Mouse (Mus musculus) small intestine, adult 2 months (tissue): ENCODE results near the gene Nmur1. TPM values are rescaled to one million over a fixed set of nuclear protein-coding genes. Genes with fewer than 3 reads are reported as not detected.

Experiments
- H3K27ac ChIP-seq: fragments of 200-500 bp; 2 replicates; pipeline ENCODE4 v1.5.1; 2012; ENCODE audit warnings: low read depth, low read length, control low read depth, inconsistent platforms; ENCODE audit not compliant: insufficient read depth
- H3K27me3 ChIP-seq: fragments of 200-500 bp; 2 replicates; pipeline ENCODE4 v1.6.1; 2012; ENCODE audit warnings: mild to moderate bottlenecking, moderate library complexity, low read length, inconsistent platforms; ENCODE audit not compliant: control insufficient read depth, insufficient read depth
- H3K36me3 ChIP-seq: fragments of 200-500 bp; 2 replicates; pipeline ENCODE4 v1.6.1; 2012; ENCODE audit warnings: mild to moderate bottlenecking, low read length, control low read depth, inconsistent platforms; ENCODE audit not compliant: control insufficient read depth, insufficient read depth
- H3K4me1 ChIP-seq: fragments of 200-500 bp; 2 replicates; pipeline ENCODE4 v1.6.1; 2012; ENCODE audit warnings: low read length, inconsistent platforms, mixed read lengths; ENCODE audit not compliant: control insufficient read depth, insufficient read depth, insufficient read length
- H3K4me3 ChIP-seq: fragments of 200-500 bp; 2 replicates; pipeline ENCODE4 v1.5.1; 2012; ENCODE audit warnings: low read depth, mild to moderate bottlenecking, control low read depth, inconsistent platforms, low read length, moderate library complexity
- CTCF ChIP-seq: fragments of 200-500 bp; IDR thresholded peaks from 2 replicates; pipeline ENCODE4 v1.5.1; 2012; ENCODE audit warnings: low read depth, mild to moderate bottlenecking, control low read depth, inconsistent platforms, low read length, moderate library complexity, mixed read lengths; ENCODE audit not compliant: insufficient replicate concordance, insufficient read length; ENCODE audit errors: extremely low read depth
- POLR2A ChIP-seq: fragments of 200-500 bp; IDR thresholded peaks from 2 replicates; pipeline ENCODE4 v1.6.1; 2012; ENCODE audit warnings: low read depth, mild to moderate bottlenecking, control low read depth, inconsistent platforms, low read length, moderate library complexity
- WGBS: fragments of 180-500 bp; shearing (Covaris S2); methylation state at CpG from one replicate; pipeline ENCODE4 v1.1.7; 2018; 5-methylcytosine and 5-hydroxymethylcytosine counted together
- polyA plus RNA-seq: library from polyadenylated mRNA; depleted of rRNA; stranded (reverse); fragments of >200 nt; gene quantifications from 2 replicates; pipeline ENCODE4 v1.2.3, GENCODE M21; 2012

Nmur1 gene
- polyA plus RNA-seq, 1 experiment, result 11.1 TPM

DNA sequence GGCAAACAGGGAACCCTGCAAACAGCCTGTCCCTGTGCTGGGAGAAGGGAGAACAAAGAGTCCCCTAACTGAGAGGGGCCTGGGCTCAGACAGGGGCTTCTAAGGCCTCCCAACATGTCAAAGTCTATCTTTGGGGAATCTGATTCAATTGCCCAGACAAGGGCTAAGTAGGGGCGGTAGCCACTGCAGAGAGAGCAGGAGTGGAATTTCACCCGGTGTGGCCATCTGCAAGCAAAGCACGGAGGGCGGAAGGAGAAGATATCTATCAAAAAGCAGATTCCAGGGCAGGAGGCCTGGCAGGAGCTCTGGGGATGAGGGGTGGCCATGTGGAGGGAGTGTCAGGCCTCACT, 38.8 kb upstream of the Nmur1 start:
- 0 out of 2 replicates have a peak overlapping the region, but pooled peaks have one; percentile 5 for H3K27ac ChIP-seq
- no peak overlapping the region for H3K4me3 ChIP-seq
- H3K36me3 ChIP-seq, result no peaks in the 10 kb centered on the region
- H3K27me3 ChIP-seq, result no peaks in the 10 kb centered on the region
- H3K4me1 ChIP-seq, result no peaks in the 10 kb centered on the region
- 54% methylated on average over 4 of the region's 4 CpGs for WGBS
- TF ChIP-seq CTCF, result no peak

DNA sequence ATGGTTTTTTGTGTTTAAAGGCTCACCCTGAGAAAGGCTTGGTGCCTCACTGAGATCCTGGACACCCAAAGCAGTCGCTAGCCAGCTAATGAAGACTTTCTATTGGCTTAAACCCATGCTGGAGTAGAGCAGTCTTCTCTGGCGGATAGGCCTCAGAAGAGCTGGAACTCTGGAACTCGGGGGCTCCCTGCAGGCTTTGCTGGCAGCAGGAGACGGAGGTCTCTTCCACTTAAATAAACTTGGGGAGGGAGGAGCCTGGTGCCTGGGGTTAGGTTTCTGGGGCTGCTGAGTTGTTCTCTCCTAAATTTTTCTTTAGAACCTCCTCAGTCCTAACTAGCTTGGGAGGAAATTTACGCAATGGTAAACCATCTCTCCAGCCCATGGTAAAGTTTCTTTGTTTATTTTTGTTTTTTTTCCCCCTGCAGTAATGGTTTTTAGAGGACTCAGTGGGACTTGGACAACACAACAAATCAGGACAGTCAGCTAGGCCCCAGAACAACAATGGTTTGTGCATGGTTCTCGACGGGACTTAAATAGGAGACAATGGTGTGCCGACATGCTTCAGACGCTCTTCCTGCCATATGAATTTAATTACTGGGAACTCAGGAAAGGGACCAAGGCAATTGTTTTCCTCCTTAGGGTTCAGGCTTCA, 38.3 kb upstream of the Nmur1 start:
- 76% methylated on average over 9 of the region's 9 CpGs for WGBS
- Histone ChIP-seq H3K4me3 (no peak overlapping the region), H3K36me3 (no peaks in the 10 kb centered on the region), H3K4me1 (no peaks in the 10 kb centered on the region), H3K27me3 (no peaks in the 10 kb centered on the region), H3K27ac (0 out of 2 replicates have a peak overlapping the region, but pooled peaks have one; percentile 5)
- TF ChIP-seq CTCF (no peak), POLR2A (no peak)

DNA sequence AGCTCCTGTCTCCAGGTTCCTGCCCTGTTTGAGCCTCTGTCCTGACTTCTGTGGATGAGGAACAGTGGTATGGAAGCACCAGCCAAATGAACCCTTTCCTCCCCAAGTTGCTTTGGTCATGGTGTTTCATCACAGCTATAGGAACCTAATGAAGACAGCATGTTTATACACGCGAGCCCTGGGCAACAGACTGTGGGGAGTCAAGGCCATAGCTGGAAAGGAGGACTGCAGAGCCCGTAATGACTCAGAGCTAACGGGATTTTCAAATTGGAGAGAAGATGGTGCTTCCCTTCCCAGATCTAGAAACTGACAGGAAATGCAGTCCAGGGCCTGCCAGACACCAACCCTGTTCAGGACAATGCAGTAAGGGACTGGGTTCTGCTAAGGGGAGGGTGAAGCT, 33.3 kb upstream of the Nmur1 start:
- Histone ChIP-seq H3K4me1 (no peaks in the 10 kb centered on the region), H3K36me3 (no peaks in the 10 kb centered on the region), H3K27me3 (no peaks in the 10 kb centered on the region), H3K27ac (no peak overlapping the region), H3K4me3 (no peak overlapping the region)
- TF ChIP-seq POLR2A (no peak), CTCF (no peak)
- WGBS, result 85% methylated on average over 4 of the region's 4 CpGs

DNA sequence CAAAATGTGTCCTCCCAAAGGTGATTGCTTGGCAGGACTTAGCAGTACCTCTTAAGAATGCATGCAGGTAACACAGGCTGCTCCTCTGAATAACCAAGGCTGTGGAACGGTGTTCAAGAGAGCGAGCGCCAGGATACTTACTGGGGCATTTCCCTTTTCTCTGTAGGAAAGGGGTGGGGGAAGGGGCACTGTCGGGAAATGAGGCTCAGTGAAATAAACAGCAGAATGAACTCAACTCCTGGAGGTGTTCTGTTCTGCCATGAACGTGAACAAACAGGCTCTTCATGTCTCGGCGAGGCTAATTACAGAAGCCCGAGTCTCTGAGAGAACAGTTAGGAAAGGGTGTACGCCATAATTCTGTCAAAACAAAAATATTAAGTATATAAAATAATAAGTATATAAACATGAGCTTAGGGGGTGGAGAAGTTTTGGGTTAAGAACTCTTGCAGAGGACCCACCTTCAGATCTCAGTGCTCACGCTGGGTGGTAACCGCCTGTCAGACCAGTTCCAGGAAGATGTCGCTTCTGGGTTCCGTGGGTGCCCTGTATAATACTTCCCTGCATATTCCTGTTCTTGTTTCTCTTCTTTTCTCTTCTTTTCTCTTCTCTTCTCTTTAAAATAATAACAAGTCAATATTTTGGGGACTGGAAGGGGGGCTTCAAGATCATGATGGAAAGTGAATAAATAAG, 31.0 kb upstream of the Nmur1 start:
- Histone ChIP-seq H3K4me1 (no peaks in the 10 kb centered on the region), H3K27ac (no peak overlapping the region), H3K4me3 (no peak overlapping the region), H3K27me3 (no peaks in the 10 kb centered on the region), H3K36me3 (no peaks in the 10 kb centered on the region)
- 76% methylated on average over 13 of the region's 13 CpGs for WGBS
- TF ChIP-seq CTCF, result no peak

DNA sequence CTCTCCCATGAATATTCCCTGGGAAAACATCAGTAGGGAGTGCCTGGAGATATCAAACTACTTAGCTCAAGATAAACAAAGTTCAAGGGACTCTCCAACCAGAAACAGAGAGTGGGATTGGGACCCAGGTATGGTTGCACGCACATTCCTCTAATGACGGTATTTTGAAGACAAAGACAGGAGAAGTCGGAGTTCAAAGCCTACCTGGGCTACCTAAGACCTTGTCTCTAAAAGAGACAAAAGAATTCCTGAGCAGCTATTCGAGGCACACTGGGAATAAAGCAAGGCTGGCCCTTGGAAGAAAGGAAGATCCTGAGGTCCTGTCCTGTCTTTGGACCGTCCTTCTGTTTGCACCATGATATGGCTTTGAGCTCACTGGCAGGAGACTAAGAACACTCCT, 26.7 kb upstream of the Nmur1 start:
- Histone ChIP-seq H3K27ac (no peak overlapping the region), H3K4me1 (peaks cover 1% of the 10 kb centered on the region; the same call in 1 of the 2 replicates), H3K4me3 (no peak overlapping the region), H3K27me3 (no peaks in the 10 kb centered on the region), H3K36me3 (no peaks in the 10 kb centered on the region)
- no peak for TF ChIP-seq CTCF
- TF ChIP-seq POLR2A, result no peak
- WGBS, result 77% methylated on average over 5 of the region's 5 CpGs

DNA sequence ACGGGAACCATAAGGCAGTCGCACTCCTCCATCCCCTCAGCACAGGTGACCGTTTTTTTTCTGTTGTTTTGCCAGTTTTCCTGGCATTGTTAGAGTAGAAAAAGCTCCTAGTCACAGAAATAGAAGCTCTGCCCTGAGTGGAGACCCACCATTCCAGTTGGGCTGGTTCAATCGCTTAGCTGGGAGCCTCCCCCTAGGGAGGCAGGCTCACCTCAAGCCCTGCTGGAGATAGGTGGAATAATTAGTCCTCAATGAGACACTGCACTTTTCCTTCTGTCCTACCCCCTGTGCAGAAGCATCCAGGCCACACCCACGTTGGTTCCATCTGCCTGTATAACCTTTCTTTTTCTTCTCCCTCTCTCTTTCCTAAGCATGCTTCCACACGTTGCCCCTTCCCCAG, 23.9 kb upstream of the Nmur1 start:
- TF ChIP-seq POLR2A (no peak), CTCF (no peak)
- no peaks in the 10 kb centered on the region for H3K36me3 ChIP-seq
- no peaks in the 10 kb centered on the region for H3K27me3 ChIP-seq
- no peak overlapping the region for H3K27ac ChIP-seq
- H3K4me3 ChIP-seq, result no peak overlapping the region
- WGBS, result 40% methylated on average over 6 of the region's 6 CpGs
- H3K4me1 ChIP-seq, result peaks cover 10% of the 10 kb centered on the region; the same call in 1 of the 2 replicates

DNA sequence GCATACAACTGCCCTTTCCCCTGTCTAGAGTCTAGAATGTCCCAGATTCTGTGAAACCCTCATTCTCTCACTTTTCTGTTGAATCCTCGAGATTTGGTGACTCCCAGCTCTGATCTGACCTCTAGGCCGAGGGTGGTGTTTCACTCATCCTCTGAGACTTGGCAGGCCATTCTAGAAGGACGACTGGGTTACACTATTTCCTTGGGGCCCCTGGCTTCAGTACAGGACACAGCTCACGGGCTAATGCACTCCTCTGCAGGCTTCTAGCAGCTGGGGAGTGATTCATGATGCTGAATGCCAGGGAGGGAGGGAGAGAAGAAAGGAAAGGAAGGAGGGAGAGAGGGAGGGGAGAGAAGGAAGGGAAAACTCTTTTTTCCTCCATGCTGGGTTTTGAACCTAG, 22.2 kb upstream of the Nmur1 start:
- H3K27me3 ChIP-seq, result no peaks in the 10 kb centered on the region
- no peak for TF ChIP-seq CTCF
- TF ChIP-seq POLR2A, result no peak
- peaks cover 12% of the 10 kb centered on the region; the same call in 1 of the 2 replicates for H3K4me1 ChIP-seq
- H3K27ac ChIP-seq, result peak overlapping the region; percentile 86
- 6% methylated on average over 4 of the region's 4 CpGs for WGBS
- no peak overlapping the region for H3K4me3 ChIP-seq
- no peaks in the 10 kb centered on the region for H3K36me3 ChIP-seq
